ENCODE assay signal across 16 mouse cellular contexts in the genomic region with DNA sequence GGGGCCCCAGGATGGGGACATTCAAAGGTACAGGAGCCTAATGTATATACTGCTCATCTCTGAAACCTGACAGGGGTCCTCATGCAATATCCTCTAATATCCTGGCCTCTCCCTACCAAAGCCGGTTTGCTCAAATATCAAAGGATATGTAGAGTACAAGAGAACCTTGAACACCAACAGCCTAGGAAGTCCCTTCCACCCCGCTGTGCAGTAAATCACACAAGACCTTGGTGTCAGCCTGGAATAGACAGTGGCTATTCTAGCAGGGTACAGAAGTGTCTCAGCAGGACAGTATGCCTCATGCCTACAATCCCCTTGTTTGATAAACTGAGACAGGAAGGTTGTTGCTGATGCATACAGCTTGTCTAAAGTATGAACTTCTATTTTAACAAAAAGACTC. TPM values are rescaled to one million over a fixed set of nuclear protein-coding genes. Genes with fewer than 3 reads are reported as not detected.
"Had no signal": no experiment of that assay in that cellular context is flagged by ENCODE, and none has a peak within 500 bp of the region (broad histone marks: within the 10 kb centered on the region; RNA-seq: fewer than 3 reads in every experiment).

No protein-coding gene starts in this region.

- DNase-seq: left cerebral cortex, postnatal 4 days; liver; liver, embryonic 13.5 days; liver, postnatal 0 days; lung, adult 18-20 months; lung, adult 2 months; lung, embryonic 14.5 days; lung, postnatal 10 days; lung, postnatal 14 days; lung, postnatal 36 days; lung, postnatal 4 days; midbrain, embryonic 14.5 days had no signal

RNA-seq across cellular contexts. Expression of gene Sall1, which starts 46.7 kb away (rescaled TPM):
- total RNA-seq: megakaryocyte progenitor cell, adult 5-6 weeks; megakaryocyte, adult 5-6 weeks; megakaryocyte-erythroid progenitor cell, adult 5-6 weeks; monocyte, adult 5-6 weeks had no signal
